Mouse (Mus musculus) embryonic facial prominence, embryonic 11.5 days (tissue): ENCODE data around the gene Slc9a3r2. TPM values are rescaled to one million over a fixed set of nuclear protein-coding genes. Genes with fewer than 3 reads are reported as not detected.
"Not testable (repeated sequence)": the region's sequence is repeated elsewhere in the genome, so short reads cannot be mapped to it uniquely, and the experiment has no call there.

Source experiments
- ATAC-seq: fragments of 200-750 bp; cut with Nextera tagmentation; replicated peaks from 2 replicates; pipeline ENCODE4 v1.8.0; 2017; ENCODE audit warnings: low read depth; ENCODE audit not compliant: insufficient number of reproducible peaks, low FRiP score, low TSS enrichment
- DNase-seq: peaks from one replicate; pipeline ENCODE4 v3.0.0-alpha.2; 2015; ENCODE audit warnings: low spot score
- H3K27ac ChIP-seq: fragments of 300-500 bp; sonication (generic); replicated peaks from 2 replicates; pipeline ENCODE4 v1.5.1; 2014; ENCODE audit warnings: mild to moderate bottlenecking, low read depth, low read length, control low read depth
- H3K27me3 ChIP-seq: fragments of 300-500 bp; sonication (generic); 2 replicates; pipeline ENCODE4 v1.6.1; 2014; ENCODE audit warnings: mild to moderate bottlenecking, low read length, moderate library complexity, mixed read lengths; ENCODE audit not compliant: control insufficient read depth, insufficient read depth
- H3K36me3 ChIP-seq: fragments of 300-500 bp; sonication (generic); replicated peaks from 2 replicates; pipeline ENCODE4 v1.6.1; 2014; ENCODE audit warnings: low read depth, mild to moderate bottlenecking, low read length, moderate library complexity, mixed read lengths; ENCODE audit not compliant: control insufficient read depth, insufficient read depth
- H3K4me1 ChIP-seq: fragments of 300-500 bp; sonication (generic); 2 replicates; pipeline ENCODE4 v1.6.1; 2014; ENCODE audit warnings: low read length, mixed read lengths; ENCODE audit not compliant: control insufficient read depth, insufficient read depth
- H3K4me2 ChIP-seq: fragments of 300-500 bp; sonication (generic); 2 replicates; pipeline ENCODE4 v1.6.1; 2014; ENCODE audit warnings: low read depth, mild to moderate bottlenecking, control low read depth, low read length, moderate library complexity
- H3K4me3 ChIP-seq: fragments of 300-500 bp; sonication (generic); 2 replicates; pipeline ENCODE4 v1.5.1; 2014; ENCODE audit warnings: low read depth, low read length, control low read depth
- H3K9ac ChIP-seq: fragments of 300-500 bp; sonication (generic); replicated peaks from 2 replicates; pipeline ENCODE4 v1.6.1; 2014; ENCODE audit warnings: mild to moderate bottlenecking, control low read depth, low read length
- H3K9me3 ChIP-seq: fragments of 300-500 bp; sonication (generic); replicated peaks from 2 replicates; pipeline ENCODE4 v1.6.1; 2016; ENCODE audit warnings: mild to moderate bottlenecking, low read length, inconsistent platforms, mixed read lengths; ENCODE audit not compliant: control insufficient read depth
- WGBS: fragments of 180-500 bp; shearing (Covaris S2); extraction: QIAGEN DNeasy Blood & Tissue Kit; methylation state at CpG from one replicate; pipeline ENCODE4 v1.1.7; 2014; 5-methylcytosine and 5-hydroxymethylcytosine counted together
- polyA plus RNA-seq: library from polyadenylated mRNA; unstranded; fragments of >200 nt; fragmentation: Nextera tagmentation; extraction: Ambion mirVana; gene quantifications from 2 replicates; pipeline ENCODE4 v1.2.1, GENCODE M21; 2014

Gene Slc9a3r2
- polyA plus RNA-seq, 1 experiment from 2014 or later = 48.3 TPM

DNA sequence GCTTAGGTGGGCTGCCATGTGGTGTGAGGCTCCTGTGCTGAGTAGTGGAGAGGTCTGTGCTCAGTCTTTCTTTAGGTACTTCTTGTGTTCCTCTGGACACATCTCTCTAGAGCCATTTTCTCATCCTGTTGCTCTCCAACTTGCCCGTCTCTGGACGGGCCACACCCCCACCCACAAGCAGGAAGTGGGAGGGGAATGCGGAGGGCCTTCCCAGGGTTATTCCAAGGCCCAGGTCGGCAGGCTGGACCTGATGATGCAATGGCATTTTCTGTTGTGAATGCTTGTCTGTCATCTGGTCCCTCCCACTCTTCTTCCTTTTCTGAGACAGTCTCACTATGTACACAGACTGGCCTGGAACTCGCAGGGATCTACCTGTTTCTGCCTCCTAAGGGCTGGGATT is 22.0 kb upstream of the Slc9a3r2 start:
- no peaks in the 10 kb centered on the region for H3K27me3 ChIP-seq
- H3K36me3 ChIP-seq = peaks cover 4% of the 10 kb centered on the region; the same call in 1 of the 2 replicates
- WGBS = 11% methylated on average over 5 of the region's 5 CpGs
- no peak overlapping the region for H3K27ac ChIP-seq
- no peak overlapping the region for H3K9ac ChIP-seq
- H3K4me2 ChIP-seq = no peak overlapping the region
- H3K4me3 ChIP-seq = no peak overlapping the region
- no peaks in the 10 kb centered on the region for H3K9me3 ChIP-seq
- ATAC-seq = no peak
- H3K4me1 ChIP-seq = peaks cover 5% of the 10 kb centered on the region; the same call in 1 of the 2 replicates
- no peak for DNase-seq

DNA sequence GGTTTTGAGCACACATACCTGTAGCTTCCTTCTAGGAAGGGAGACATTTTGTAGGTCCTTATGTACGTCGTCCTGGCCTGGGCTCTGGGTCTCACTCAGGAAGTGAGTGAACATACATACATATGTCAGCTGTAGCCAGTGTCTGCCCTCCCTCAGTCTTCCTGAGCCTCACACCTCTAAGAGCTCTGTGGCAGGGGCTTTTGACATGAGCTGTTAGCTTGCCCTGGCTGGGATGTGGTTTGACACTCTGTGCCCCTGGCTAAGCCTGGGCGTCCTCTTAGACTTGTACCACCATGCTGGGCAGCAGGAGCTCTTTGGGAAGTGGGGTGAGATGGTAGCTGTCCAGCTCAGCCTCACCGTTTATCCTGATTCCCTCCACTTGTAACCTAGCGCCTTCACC is 21.2 kb upstream of the Slc9a3r2 start:
- WGBS = 73% methylated on average over 5 of the region's 5 CpGs
- H3K4me1 ChIP-seq = peaks cover 5% of the 10 kb centered on the region; the same call in 1 of the 2 replicates
- no peak overlapping the region for H3K27ac ChIP-seq
- H3K9ac ChIP-seq = peak overlapping the region; percentile 44; the same call in 1 of the 2 replicates
- no peaks in the 10 kb centered on the region for H3K36me3 ChIP-seq
- H3K9me3 ChIP-seq = no peaks in the 10 kb centered on the region
- peak overlapping the region; percentile 85; the same call in 1 of the 2 replicates for H3K4me2 ChIP-seq
- peak overlapping the region; percentile 8; the same call in 1 of the 2 replicates for H3K4me3 ChIP-seq
- no peak for ATAC-seq
- no peak for DNase-seq
- no peaks in the 10 kb centered on the region for H3K27me3 ChIP-seq

DNA sequence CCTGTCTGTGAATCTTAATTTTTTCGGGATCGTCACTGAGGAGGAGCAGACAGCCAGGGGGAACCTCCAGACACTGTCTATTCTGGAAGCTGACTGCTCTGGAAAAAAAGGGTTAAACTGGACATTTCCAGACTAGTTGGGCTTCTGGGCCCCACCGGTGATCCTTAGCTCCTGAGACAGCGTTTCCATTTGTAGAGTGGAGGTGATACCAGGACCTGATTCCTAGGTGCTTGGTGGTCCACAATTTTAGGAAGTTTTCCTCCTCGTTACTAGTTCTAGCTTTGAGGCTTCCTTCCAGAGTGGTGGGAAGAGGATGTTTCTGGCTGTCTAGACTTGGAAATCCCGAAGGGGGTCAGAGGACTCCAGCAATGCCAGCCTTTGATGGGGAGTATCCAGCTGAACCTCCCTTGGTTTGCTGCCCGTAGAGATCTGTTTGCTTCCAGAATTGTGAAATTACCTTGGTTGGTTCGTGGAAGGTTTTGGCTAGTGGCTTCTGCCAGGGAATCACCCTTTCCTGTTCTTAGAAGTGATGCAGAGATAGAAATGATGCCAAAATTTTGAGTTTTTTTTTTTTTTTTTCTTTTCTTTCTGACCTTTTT is 20.2 kb upstream of the Slc9a3r2 start:
- ATAC-seq (no peak), DNase-seq (no peak)
- Histone ChIP-seq H3K27ac (no peak overlapping the region; the same call in 1 of the 2 replicates), H3K36me3 (no peaks in the 10 kb centered on the region), H3K9me3 (no peaks in the 10 kb centered on the region), H3K4me1 (peaks cover 5% of the 10 kb centered on the region; the same call in 1 of the 2 replicates), H3K4me2 (peak overlapping the region; percentile 85), H3K4me3 (peak overlapping the region; percentile 90), H3K27me3 (no peaks in the 10 kb centered on the region), H3K9ac (peak overlapping the region; percentile 97)
- WGBS = 15% methylated on average over 8 of the region's 8 CpGs

DNA sequence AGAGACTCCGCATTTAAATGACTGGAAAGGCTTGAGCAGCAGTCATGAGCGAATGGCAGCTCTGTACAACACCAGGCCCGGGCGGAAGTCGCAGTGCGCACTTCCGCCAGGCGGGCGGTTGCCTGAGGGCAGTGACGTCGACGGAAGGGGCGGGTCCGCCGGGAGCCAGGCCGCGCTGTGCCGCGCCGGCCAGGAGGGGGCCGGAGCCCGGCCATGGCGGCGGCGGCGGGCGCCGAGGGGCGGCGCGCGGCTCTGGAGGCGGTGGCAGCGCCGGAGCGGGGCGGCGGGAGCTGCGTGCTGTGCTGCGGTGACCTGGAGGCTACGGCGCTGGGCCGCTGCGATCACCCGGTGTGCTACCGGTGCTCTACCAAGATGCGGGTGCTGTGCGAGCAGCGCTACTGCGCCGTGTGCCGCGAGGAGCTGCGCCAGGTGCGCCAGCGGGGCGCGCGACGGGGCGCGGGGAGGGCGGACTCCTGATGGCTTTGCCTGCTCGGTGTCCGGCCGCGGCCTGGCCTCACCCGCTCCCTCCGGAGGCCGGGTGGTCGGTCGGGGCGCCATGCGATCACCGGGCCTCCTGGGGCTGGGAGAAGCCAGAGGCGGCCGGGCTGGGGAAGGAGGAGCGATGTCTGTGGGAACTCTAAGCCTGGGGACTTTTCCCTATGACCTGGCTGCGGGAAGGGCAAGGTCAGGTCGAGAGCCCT is 19.6 kb upstream of the Slc9a3r2 start, which contains the start of gene Zfp598:
Gene Zfp598 (plus strand): TSS at position 143 of the 701 bp plus-strand sequence.
- Histone ChIP-seq H3K4me1 (peaks cover 5% of the 10 kb centered on the region; the same call in 1 of the 2 replicates), H3K9ac (peak within 1 kb of the TSS; percentile 97), H3K9me3 (no peaks in the 10 kb centered on the region), H3K27me3 (no peaks in the 10 kb centered on the region), H3K4me2 (peak within 1 kb of the TSS; percentile 85), H3K4me3 (peak within 1 kb of the TSS; percentile 90), H3K36me3 (no peaks in the 10 kb centered on the region), H3K27ac (peak within 1 kb of the TSS; percentile 78)
- WGBS = under 1% methylated on average over 64 of the region's 80 CpGs
- DNase-seq = peak; percentile 96
- ATAC-seq = peak; percentile 95

DNA sequence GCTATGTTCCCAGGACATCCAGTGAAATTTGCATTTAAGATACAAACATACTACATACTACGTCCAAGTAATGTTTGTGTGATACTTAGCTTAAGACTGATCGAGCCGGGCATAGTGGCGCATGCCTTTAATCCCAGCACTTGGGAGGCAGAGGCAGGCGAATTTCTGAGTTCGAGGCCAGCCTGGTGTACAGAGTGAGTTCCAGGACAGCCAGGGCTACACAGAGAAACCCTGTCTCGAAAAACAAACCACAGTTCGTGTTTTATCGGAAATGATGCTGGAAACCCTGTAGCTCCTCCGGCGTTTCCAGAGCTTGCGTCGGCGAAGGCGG is 19.1 kb upstream of the Slc9a3r2 start:
- H3K4me1 ChIP-seq, H3K27me3 ChIP-seq, DNase-seq, H3K9me3 ChIP-seq, H3K27ac ChIP-seq, H3K36me3 ChIP-seq: not testable (repeated sequence)
- Histone ChIP-seq H3K9ac (peak overlapping the region; percentile 97), H3K4me2 (peak overlapping the region; percentile 85), H3K4me3 (peak overlapping the region; percentile 90)
- WGBS = 12% methylated on average over 15 of the region's 15 CpGs
- peak; percentile 10; the same call in 1 of the 2 replicates for ATAC-seq

DNA sequence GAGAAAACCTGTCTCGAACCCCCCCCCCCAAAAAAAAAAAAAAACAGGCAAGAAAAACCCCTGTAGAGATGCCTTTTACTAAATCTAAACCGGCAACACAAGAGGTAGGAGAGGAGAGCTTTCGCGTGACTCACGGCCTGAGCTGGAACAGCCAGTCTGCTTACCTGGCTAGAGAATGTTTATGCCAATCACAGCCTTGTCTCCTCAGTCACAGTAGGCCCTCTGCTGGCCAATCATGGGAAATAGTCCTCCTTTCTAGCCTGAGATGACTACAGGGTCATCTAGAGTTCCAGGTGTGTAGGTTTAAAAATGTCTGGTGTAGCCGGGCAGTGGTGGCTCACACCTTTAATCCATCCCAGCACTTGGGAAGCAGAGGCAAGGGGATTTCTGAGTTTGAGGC is 17.3 kb upstream of the Slc9a3r2 start:
- Histone ChIP-seq H3K4me2 (no peak overlapping the region), H3K27me3 (no peaks in the 10 kb centered on the region), H3K4me3 (no peak overlapping the region), H3K4me1 (peaks cover 5% of the 10 kb centered on the region; the same call in 1 of the 2 replicates), H3K36me3 (no peaks in the 10 kb centered on the region), H3K27ac (no peak overlapping the region), H3K9ac (no peak overlapping the region), H3K9me3 (no peaks in the 10 kb centered on the region)
- DNase-seq (peak; percentile 73), ATAC-seq (no peak)
- WGBS = 33% methylated on average over 6 of the region's 6 CpGs

DNA sequence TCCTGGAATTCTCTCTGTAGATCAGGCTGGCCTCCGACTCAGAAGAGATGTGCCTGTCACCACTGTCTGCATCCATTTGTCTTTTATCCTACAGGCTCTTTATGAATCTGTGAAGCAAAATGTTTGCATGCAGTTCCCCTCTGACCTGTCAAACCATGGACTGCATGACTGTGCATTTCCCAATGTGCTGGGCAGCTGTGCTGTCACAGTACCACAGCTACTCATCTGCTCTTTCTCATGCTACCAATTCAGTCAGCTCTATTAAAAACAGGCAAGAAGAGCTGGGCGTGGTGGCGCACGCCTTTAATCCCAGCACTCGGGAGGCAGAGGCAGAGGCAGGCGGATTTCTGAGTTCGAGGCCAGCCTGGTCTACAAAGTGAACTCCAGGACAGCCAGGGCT is 16.9 kb upstream of the Slc9a3r2 start:
- not testable (repeated sequence) for ATAC-seq, H3K27me3 ChIP-seq
- WGBS = 69% methylated on average over 7 of the region's 7 CpGs

More for the DNA sequence above, 16.9 kb upstream of the Slc9a3r2 start:
- not testable (repeated sequence) for H3K4me2 ChIP-seq, H3K9ac ChIP-seq, DNase-seq, H3K4me3 ChIP-seq, H3K4me1 ChIP-seq, H3K27ac ChIP-seq, H3K36me3 ChIP-seq, H3K9me3 ChIP-seq
